Mouse (Mus musculus) spleen, adult 2 months (tissue): Measurements from ENCODE around the gene Ranbp3.

Experiments used
- CTCF ChIP-seq: fragments of 200-500 bp; IDR thresholded peaks from 2 replicates; pipeline ENCODE4 v1.5.1; 2011; ENCODE audit warnings: mild to moderate bottlenecking, inconsistent platforms; ENCODE audit not compliant: insufficient read depth, insufficient read length, insufficient replicate concordance; ENCODE audit errors: extremely low read depth
- POLR2A ChIP-seq: fragments of 200-500 bp; IDR thresholded peaks from 2 replicates; pipeline ENCODE4 v1.6.1; 2011; ENCODE audit warnings: low read depth, low read length, inconsistent platforms

DNA sequence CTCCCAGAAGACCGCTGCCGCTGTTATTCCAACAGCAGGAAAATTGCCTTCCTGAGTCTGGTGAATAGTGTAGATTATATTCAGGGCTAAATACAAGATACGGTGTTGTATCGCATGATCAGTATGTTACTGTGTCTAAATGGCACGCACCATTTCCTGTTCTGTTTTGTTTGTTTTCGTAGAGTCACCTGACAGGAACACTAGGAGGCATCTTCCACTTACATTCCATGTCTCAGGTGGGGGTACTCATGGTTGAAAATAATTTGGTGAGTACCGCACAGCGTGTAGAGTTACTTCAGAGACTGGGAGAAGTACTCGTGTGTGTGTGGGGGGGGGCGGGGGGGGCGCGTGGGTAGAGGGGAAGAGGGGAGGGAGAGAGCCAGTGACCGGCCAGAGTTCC is 25.5 kb upstream of the Ranbp3 start:
- TF ChIP-seq POLR2A (no peak), CTCF (no peak)
